Mouse (Mus musculus) midbrain, embryonic 10.5 days (tissue): ENCODE data around the gene Ccdc177. TPM values are rescaled to one million over a fixed set of nuclear protein-coding genes. Genes with fewer than 3 reads are reported as not detected.

Experiments used
- DNase-seq: peaks from one replicate; pipeline ENCODE4 v3.0.0-alpha.2; 2017; ENCODE audit warnings: low spot score
- H3K27ac ChIP-seq: fragments of 300-500 bp; sonication (generic); replicated peaks from 2 replicates; pipeline ENCODE4 v1.5.1; 2016; ENCODE audit warnings: mild to moderate bottlenecking
- H3K27me3 ChIP-seq: fragments of 300-500 bp; sonication (generic); 2 replicates; pipeline ENCODE4 v1.6.1; 2016; ENCODE audit warnings: low read depth, mild to moderate bottlenecking; ENCODE audit not compliant: poor library complexity, severe bottlenecking
- H3K36me3 ChIP-seq: fragments of 300-500 bp; sonication (generic); 2 replicates; pipeline ENCODE4 v1.6.1; 2016; ENCODE audit warnings: mild to moderate bottlenecking, moderate library complexity
- H3K4me1 ChIP-seq: fragments of 300-500 bp; sonication (generic); 2 replicates; pipeline ENCODE4 v1.6.1; 2016
- H3K4me3 ChIP-seq: fragments of 300-500 bp; sonication (generic); 2 replicates; pipeline ENCODE4 v1.5.1; 2016; ENCODE audit warnings: mild to moderate bottlenecking, moderate library complexity
- H3K9me3 ChIP-seq: fragments of 300-500 bp; sonication (generic); replicated peaks from 2 replicates; pipeline ENCODE4 v1.6.1; 2016; ENCODE audit warnings: mild to moderate bottlenecking
- WGBS: fragments of 180-500 bp; shearing (Covaris S2); methylation state at CpG from one replicate; pipeline ENCODE4 v1.1.7; 2016; 5-methylcytosine and 5-hydroxymethylcytosine counted together
- polyA plus RNA-seq: library from polyadenylated mRNA; unstranded; fragments of >200 nt; fragmentation: Nextera tagmentation; extraction: Ambion mirVana; gene quantifications from 2 replicates; pipeline ENCODE4 v1.2.1, GENCODE M21; 2016

Ccdc177 gene
- polyA plus RNA-seq: 2.0 and 2.2 TPM in 2 replicates

GRCm38 (mm10) chr12:80760396-80760801, at the start of gene Ccdc177:
Gene Ccdc177 (minus strand): TSS chr12:80760687.
- Histone ChIP-seq H3K4me3 (peak within 1 kb of the TSS; percentile 75), H3K36me3 (peaks cover 39% of the 10 kb centered on the region), H3K27ac (peak within 1 kb of the TSS; percentile 99), H3K9me3 (peaks cover 38% of the 10 kb centered on the region), H3K4me1 (peaks cover 32% of the 10 kb centered on the region), H3K27me3 (peaks cover 47% of the 10 kb centered on the region)
- WGBS: under 1% methylated on average over 24 of the region's 24 CpGs
- DNase-seq: peak; percentile 87

DNA sequence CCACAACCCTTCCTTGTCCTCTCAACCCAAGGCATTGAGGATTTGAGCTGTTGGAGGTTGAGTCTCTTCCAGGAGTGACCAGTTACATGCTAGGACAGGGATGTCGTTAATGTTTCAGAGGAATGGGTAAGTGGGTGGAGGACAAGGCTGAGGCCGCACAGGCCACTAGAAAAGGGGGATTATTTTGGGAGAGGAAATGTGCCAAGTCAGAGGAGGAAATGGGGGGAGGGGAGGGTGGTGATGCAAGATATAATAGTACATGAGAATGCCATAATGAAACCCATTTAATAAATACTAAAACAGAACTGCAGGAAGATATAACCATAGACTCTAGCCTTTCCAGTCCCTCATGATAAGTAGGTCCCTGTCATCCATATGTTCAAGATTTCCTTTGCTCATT, 49.5 kb upstream of the Ccdc177 start:
- H3K36me3 ChIP-seq: no peaks in the 10 kb centered on the region
- peaks cover 35% of the 10 kb centered on the region for H3K4me1 ChIP-seq
- no peaks in the 10 kb centered on the region for H3K27me3 ChIP-seq
- H3K9me3 ChIP-seq: no peaks in the 10 kb centered on the region
- no peak overlapping the region for H3K27ac ChIP-seq
- H3K4me3 ChIP-seq: no peak overlapping the region
- no peak for DNase-seq
- 85% methylated on average over 2 of the region's 2 CpGs for WGBS

GRCm38 (mm10) chr12:80807451-80808085, 47.1 kb upstream of the Ccdc177 start:
- H3K9me3 ChIP-seq: no peaks in the 10 kb centered on the region
- WGBS: 37% methylated on average over 2 of the region's 2 CpGs

DNA sequence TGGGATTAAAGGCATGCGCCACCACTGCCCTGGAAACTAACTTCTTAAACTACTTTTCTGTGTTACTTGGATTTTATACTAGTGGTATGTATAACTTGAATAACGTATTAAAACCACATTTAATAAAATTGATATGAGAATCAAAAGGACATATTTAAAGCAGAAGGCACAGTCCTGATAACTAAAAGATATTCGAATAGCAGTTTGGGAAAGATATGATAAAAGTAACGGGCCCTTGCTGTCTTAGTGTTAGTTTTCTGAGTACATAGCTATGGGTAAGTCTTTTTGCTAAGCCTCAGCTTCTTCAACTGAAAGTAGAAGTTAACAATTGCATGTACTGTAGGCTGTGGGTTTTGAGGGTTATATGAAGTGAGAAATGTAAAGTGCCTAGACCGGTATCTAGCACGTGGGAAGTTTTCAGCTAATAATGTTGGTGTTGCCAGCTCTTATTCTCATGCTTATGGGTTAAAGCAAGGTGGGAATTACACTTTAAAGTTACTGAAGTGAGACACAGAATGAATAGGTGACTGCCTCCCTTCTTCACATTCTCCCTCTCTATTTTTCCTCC, 44.5 kb upstream of the Ccdc177 start:
- DNase-seq: no peak
- WGBS: 93% methylated on average over 6 of the region's 6 CpGs
- peaks cover 22% of the 10 kb centered on the region for H3K4me1 ChIP-seq
- no peak overlapping the region for H3K27ac ChIP-seq
- H3K4me3 ChIP-seq: no peak overlapping the region
- H3K9me3 ChIP-seq: no peaks in the 10 kb centered on the region
- no peaks in the 10 kb centered on the region for H3K27me3 ChIP-seq
- H3K36me3 ChIP-seq: no peaks in the 10 kb centered on the region

More at GRCm38 (mm10) chr12:80807451-80808085, 47.1 kb upstream of the Ccdc177 start:
- H3K4me3 ChIP-seq: no peak overlapping the region
- H3K27me3 ChIP-seq: no peaks in the 10 kb centered on the region
- no peak for DNase-seq
- H3K4me1 ChIP-seq: peaks cover 33% of the 10 kb centered on the region
- no peaks in the 10 kb centered on the region for H3K36me3 ChIP-seq
- peak overlapping the region; percentile 50; the same call in 1 of the 2 replicates for H3K27ac ChIP-seq

DNA sequence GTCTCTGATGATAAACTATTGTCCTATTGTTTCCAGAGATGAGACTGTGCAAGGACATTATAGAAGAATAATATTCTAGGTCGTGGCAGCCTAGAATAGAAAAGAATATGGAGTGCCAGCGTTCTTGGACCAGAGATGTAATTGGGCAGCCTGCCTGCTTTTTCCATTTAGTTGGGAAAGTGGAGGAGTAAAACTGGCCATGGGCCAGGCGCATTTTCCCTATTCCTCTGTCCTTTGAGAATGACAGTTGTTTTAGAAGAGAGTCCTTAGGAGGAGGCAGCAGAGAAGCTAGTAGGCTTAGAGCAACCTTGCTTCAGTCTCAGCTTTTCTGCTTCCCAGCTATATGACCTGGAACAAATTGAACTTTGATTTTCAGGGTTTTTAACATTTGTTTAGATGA, 43.4 kb upstream of the Ccdc177 start:
- no peaks in the 10 kb centered on the region for H3K27me3 ChIP-seq
- 78% methylated on average over 3 of the region's 3 CpGs for WGBS
- H3K4me3 ChIP-seq: no peak overlapping the region
- no peak for DNase-seq
- H3K27ac ChIP-seq: no peak overlapping the region
- H3K4me1 ChIP-seq: peaks cover 19% of the 10 kb centered on the region
- no peaks in the 10 kb centered on the region for H3K36me3 ChIP-seq
- no peaks in the 10 kb centered on the region for H3K9me3 ChIP-seq

- DNase-seq: no peak
- Histone ChIP-seq H3K4me3 (no peak overlapping the region), H3K27ac (no peak overlapping the region), H3K9me3 (no peaks in the 10 kb centered on the region), H3K36me3 (no peaks in the 10 kb centered on the region), H3K4me1 (peaks cover 3% of the 10 kb centered on the region; the same call in 1 of the 2 replicates), H3K27me3 (no peaks in the 10 kb centered on the region)
- 95% methylated on average over 1 of the region's 1 CpGs for WGBS
These were observed 41.0 kb upstream of the Ccdc177 start for GRCm38 (mm10) chr12:80801443-80801842.

GRCm38 (mm10) chr12:80800156-80800555, 39.7 kb upstream of the Ccdc177 start:
- Histone ChIP-seq H3K27ac (no peak overlapping the region), H3K4me1 (peaks cover 5% of the 10 kb centered on the region; the same call in 1 of the 2 replicates), H3K27me3 (no peaks in the 10 kb centered on the region), H3K9me3 (no peaks in the 10 kb centered on the region), H3K36me3 (no peaks in the 10 kb centered on the region), H3K4me3 (no peak overlapping the region)
- no peak for DNase-seq
- WGBS: 97% methylated on average over 3 of the region's 3 CpGs

GRCm38 (mm10) chr12:80798271-80798670, 37.8 kb upstream of the Ccdc177 start:
- Histone ChIP-seq H3K4me3 (no peak overlapping the region), H3K27ac (no peak overlapping the region)

GRCm38 (mm10) chr12:80794935-80795785, 34.7 kb upstream of the Ccdc177 start:
- H3K9me3 ChIP-seq: no peaks in the 10 kb centered on the region
- H3K27me3 ChIP-seq: no peaks in the 10 kb centered on the region
- DNase-seq: no peak
- no peak overlapping the region for H3K27ac ChIP-seq
- whole genome bisulfite sequencing: 75% methylated on average over 2 of the region's 2 CpGs
- H3K4me3 ChIP-seq: no peak overlapping the region
- peaks cover 25% of the 10 kb centered on the region for H3K4me1 ChIP-seq
- H3K36me3 ChIP-seq: peaks cover 16% of the 10 kb centered on the region

More at GRCm38 (mm10) chr12:80798271-80798670, 37.8 kb upstream of the Ccdc177 start:
- H3K9me3 ChIP-seq: no peaks in the 10 kb centered on the region
- peaks cover 12% of the 10 kb centered on the region for H3K36me3 ChIP-seq
- peaks cover 5% of the 10 kb centered on the region; the same call in 1 of the 2 replicates for H3K4me1 ChIP-seq
- no peak for DNase-seq
- H3K27me3 ChIP-seq: no peaks in the 10 kb centered on the region

DNA sequence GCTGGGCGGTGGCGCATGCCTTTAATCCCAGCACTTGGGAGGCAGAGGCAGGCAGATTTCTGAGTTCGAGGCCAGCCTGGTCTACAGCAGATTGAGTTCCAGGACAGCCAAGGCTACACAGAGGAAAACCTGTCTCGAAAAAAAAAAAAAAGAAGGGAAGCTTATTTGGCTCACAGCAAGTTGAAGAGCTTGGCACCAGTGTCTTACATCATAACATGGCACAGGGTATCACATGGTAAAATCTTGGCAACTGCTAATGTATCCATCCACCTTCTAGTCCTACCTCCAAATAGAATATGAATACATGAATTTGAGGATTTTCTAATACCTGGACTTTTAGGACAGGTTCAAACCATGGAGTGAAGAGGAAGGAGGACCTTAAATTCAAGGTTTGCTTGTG, 34.0 kb upstream of the Ccdc177 start:
- WGBS: 93% methylated on average over 4 of the region's 4 CpGs
- peaks cover 16% of the 10 kb centered on the region for H3K36me3 ChIP-seq
- no peaks in the 10 kb centered on the region for H3K27me3 ChIP-seq
- H3K9me3 ChIP-seq: no peaks in the 10 kb centered on the region
- H3K4me3 ChIP-seq: no peak overlapping the region
- DNase-seq: no peak
- H3K4me1 ChIP-seq: peaks cover 30% of the 10 kb centered on the region
- no peak overlapping the region for H3K27ac ChIP-seq

DNA sequence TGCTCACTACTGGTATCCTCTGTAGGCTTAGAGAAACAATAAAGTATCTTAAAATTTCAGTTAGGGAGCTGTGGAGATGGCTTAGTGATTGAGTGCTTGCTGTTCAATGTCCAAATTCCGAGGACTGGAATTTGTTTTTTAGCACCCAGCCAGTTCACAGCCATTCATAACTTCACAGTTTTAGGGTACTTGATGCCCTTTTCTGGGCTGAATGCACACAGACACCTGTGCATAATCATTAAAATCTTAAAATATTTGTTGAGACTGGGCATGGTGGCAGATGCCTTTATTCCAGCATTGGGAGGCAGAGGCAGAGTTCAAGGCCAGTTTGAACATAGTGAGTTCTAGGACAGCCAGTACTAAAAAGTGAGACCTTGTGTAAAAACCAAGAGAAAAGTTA, 33.0 kb upstream of the Ccdc177 start:
- 90% methylated on average over 1 of the region's 1 CpGs for WGBS

DNA sequence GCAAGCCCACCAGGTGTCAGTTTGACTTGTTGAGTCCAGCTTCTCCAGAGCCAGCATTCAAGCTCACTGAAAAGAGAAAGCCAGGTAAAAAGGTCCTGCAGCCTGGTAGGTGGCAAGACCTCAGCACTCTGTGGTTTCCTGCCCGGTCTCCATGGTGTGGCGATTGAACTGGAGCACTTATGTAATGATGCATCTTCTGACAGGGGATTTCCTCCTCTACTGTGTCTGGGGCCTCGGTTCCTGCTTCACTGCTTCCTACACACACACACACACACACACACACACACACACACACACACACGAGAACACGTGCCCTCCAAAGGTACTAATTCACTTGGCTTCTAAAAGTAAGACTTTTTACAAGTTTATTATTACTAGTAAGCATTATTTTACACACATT, 32.4 kb upstream of the Ccdc177 start:
- Histone ChIP-seq H3K27ac (no peak overlapping the region), H3K4me3 (no peak overlapping the region), H3K27me3 (no peaks in the 10 kb centered on the region), H3K36me3 (peaks cover 16% of the 10 kb centered on the region), H3K9me3 (no peaks in the 10 kb centered on the region), H3K4me1 (peaks cover 30% of the 10 kb centered on the region)
- no peak for DNase-seq
- WGBS: 84% methylated on average over 5 of the region's 5 CpGs

More for the DNA sequence above, 33.0 kb upstream of the Ccdc177 start:
- no peak overlapping the region for H3K27ac ChIP-seq
- no peaks in the 10 kb centered on the region for H3K27me3 ChIP-seq
- peaks cover 30% of the 10 kb centered on the region for H3K4me1 ChIP-seq
- H3K36me3 ChIP-seq: peaks cover 16% of the 10 kb centered on the region
- no peak for DNase-seq
- no peak overlapping the region for H3K4me3 ChIP-seq
- H3K9me3 ChIP-seq: no peaks in the 10 kb centered on the region
